Mouse (Mus musculus) neural tube, embryonic 15.5 days (tissue): ENCODE results near the gene Fnip2. TPM values are rescaled to one million over a fixed set of nuclear protein-coding genes. Genes with fewer than 3 reads are reported as not detected.
"Not testable (repeated sequence)": the region's sequence is repeated elsewhere in the genome, so short reads cannot be mapped to it uniquely, and the experiment has no call there.

ENCODE experiments used
- ATAC-seq: fragments of 200-750 bp; cut with Nextera tagmentation; 2 replicates; pipeline ENCODE4 v1.8.0; 2017; ENCODE audit warnings: mild to moderate bottlenecking, moderate TSS enrichment, moderate library complexity; ENCODE audit not compliant: low FRiP score
- H3K27ac ChIP-seq: fragments of 300-500 bp; sonication (generic); replicated peaks from 2 replicates; pipeline ENCODE4 v1.5.1; 2015; ENCODE audit warnings: mild to moderate bottlenecking, inconsistent platforms
- H3K27me3 ChIP-seq: fragments of 300-500 bp; sonication (generic); replicated peaks from 2 replicates; pipeline ENCODE4 v1.6.1; 2015; ENCODE audit warnings: inconsistent platforms
- H3K36me3 ChIP-seq: fragments of 300-500 bp; sonication (generic); 2 replicates; pipeline ENCODE4 v1.6.1; 2015; ENCODE audit warnings: inconsistent platforms
- H3K4me1 ChIP-seq: fragments of 300-500 bp; sonication (generic); 2 replicates; pipeline ENCODE4 v1.6.1; 2015; ENCODE audit warnings: inconsistent platforms
- H3K4me2 ChIP-seq: fragments of 300-500 bp; sonication (generic); 2 replicates; pipeline ENCODE4 v1.6.1; 2015; ENCODE audit warnings: inconsistent platforms, mild to moderate bottlenecking, moderate library complexity
- H3K4me3 ChIP-seq: fragments of 300-500 bp; sonication (generic); replicated peaks from 2 replicates; pipeline ENCODE4 v1.5.1; 2015; ENCODE audit warnings: mild to moderate bottlenecking, inconsistent platforms
- H3K9ac ChIP-seq: fragments of 300-500 bp; sonication (generic); replicated peaks from 2 replicates; pipeline ENCODE4 v1.6.1; 2015; ENCODE audit warnings: mild to moderate bottlenecking, inconsistent platforms
- H3K9me3 ChIP-seq: fragments of 300-500 bp; sonication (generic); replicated peaks from 2 replicates; pipeline ENCODE4 v1.6.1; 2016; ENCODE audit warnings: inconsistent platforms
- WGBS: fragments of 180-500 bp; shearing (Covaris S2); methylation state at CpG from one replicate; pipeline ENCODE4 v1.1.7; 2015; ENCODE audit warnings: mixed read lengths; 5-methylcytosine and 5-hydroxymethylcytosine counted together
- polyA plus RNA-seq: library from polyadenylated mRNA; unstranded; fragments of >200 nt; fragmentation: Nextera tagmentation; extraction: Ambion mirVana; gene quantifications from 2 replicates; pipeline ENCODE4 v1.2.1, GENCODE M21; 2015

Gene Fnip2
- polyA plus RNA-seq, 1 experiment from 2014 or later: 7.3 TPM

- H3K4me1 ChIP-seq: no peaks in the 10 kb centered on the region
- H3K4me2 ChIP-seq: no peak overlapping the region
- H3K27me3 ChIP-seq: no peaks in the 10 kb centered on the region
- no peaks in the 10 kb centered on the region for H3K9me3 ChIP-seq
- no peaks in the 10 kb centered on the region for H3K36me3 ChIP-seq
- WGBS: 29% methylated on average over 14 of the region's 14 CpGs
- no peak overlapping the region; the same call in 1 of the 2 replicates for H3K27ac ChIP-seq
- peak; percentile 45; the same call in 1 of the 2 replicates for ATAC-seq
- no peak overlapping the region for H3K9ac ChIP-seq
- no peak overlapping the region for H3K4me3 ChIP-seq
Measured at GRCm38 (mm10) chr3:79452696-79453263, 114.8 kb downstream of the Fnip2 start.

DNA sequence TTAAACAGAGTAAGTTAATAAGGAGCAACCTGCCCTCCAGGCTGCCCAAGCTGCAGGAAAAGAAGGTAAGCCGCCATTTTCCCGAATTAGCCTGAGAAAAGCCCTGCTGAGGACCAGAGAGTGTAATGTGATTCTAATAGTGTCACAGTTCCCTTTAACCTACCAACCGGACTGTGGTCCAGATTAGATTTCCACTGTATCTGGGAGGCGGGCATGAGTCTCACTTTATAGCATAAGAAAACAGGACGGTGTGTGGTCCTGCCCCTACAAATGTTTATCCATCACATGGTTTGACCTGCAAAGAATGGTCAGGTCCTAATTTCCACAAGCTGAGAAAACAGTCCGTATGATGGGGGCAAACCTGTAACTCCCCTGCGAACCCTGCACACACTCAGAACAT, 118.2 kb downstream of the Fnip2 start:
- H3K4me1 ChIP-seq: no peaks in the 10 kb centered on the region
- ATAC-seq: no peak
- 88% methylated on average over 7 of the region's 7 CpGs for WGBS

GRCm38 (mm10) chr3:79448421-79448820, 119.2 kb downstream of the Fnip2 start:
- H3K9me3 ChIP-seq: no peaks in the 10 kb centered on the region
- H3K4me1 ChIP-seq: no peaks in the 10 kb centered on the region
- no peaks in the 10 kb centered on the region for H3K36me3 ChIP-seq
- H3K9ac ChIP-seq: no peak overlapping the region
- ATAC-seq: no peak
- H3K27me3 ChIP-seq: no peaks in the 10 kb centered on the region
- H3K4me2 ChIP-seq: no peak overlapping the region
- no peak overlapping the region for H3K4me3 ChIP-seq
- 89% methylated on average over 5 of the region's 5 CpGs for WGBS
- no peak overlapping the region for H3K27ac ChIP-seq

More for the DNA sequence above, 118.2 kb downstream of the Fnip2 start:
- no peak overlapping the region for H3K27ac ChIP-seq
- no peaks in the 10 kb centered on the region for H3K27me3 ChIP-seq
- no peak overlapping the region for H3K9ac ChIP-seq
- H3K36me3 ChIP-seq: no peaks in the 10 kb centered on the region
- H3K4me3 ChIP-seq: no peak overlapping the region
- H3K9me3 ChIP-seq: no peaks in the 10 kb centered on the region
- H3K4me2 ChIP-seq: no peak overlapping the region

GRCm38 (mm10) chr3:79446648-79447047, 120.9 kb downstream of the Fnip2 start:
- WGBS: 85% methylated on average over 3 of the region's 3 CpGs
- not testable (repeated sequence) for H3K27ac ChIP-seq, ATAC-seq, H3K4me2 ChIP-seq, H3K4me3 ChIP-seq, H3K9me3 ChIP-seq, H3K4me1 ChIP-seq, H3K9ac ChIP-seq, H3K27me3 ChIP-seq, H3K36me3 ChIP-seq

DNA sequence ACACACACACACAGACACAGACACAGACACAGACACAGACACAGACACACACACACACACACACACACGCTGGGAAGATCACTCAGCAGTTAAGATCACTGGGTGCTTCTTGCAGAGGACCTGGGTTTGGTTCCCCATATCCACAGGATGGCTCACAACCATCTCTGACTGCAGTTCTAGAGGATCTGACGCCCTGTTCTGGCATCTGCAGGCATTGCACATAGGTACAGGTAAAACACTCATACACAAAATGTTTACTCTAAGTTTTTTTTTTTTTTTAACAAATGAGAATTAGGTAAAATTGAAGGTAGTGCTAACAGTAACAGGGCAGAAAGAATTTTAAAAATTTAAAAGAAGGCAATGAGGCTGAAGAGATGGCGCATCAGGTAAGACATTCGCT, 121.5 kb downstream of the Fnip2 start:
- no peaks in the 10 kb centered on the region for H3K36me3 ChIP-seq
- H3K27ac ChIP-seq: no peak overlapping the region
- H3K9ac ChIP-seq: no peak overlapping the region
- no peak for ATAC-seq
- WGBS: 92% methylated on average over 4 of the region's 4 CpGs
- no peak overlapping the region for H3K4me2 ChIP-seq
- H3K27me3 ChIP-seq: no peaks in the 10 kb centered on the region
- H3K4me1 ChIP-seq: peaks cover 2% of the 10 kb centered on the region
- H3K4me3 ChIP-seq: no peak overlapping the region
- H3K9me3 ChIP-seq: no peaks in the 10 kb centered on the region

DNA sequence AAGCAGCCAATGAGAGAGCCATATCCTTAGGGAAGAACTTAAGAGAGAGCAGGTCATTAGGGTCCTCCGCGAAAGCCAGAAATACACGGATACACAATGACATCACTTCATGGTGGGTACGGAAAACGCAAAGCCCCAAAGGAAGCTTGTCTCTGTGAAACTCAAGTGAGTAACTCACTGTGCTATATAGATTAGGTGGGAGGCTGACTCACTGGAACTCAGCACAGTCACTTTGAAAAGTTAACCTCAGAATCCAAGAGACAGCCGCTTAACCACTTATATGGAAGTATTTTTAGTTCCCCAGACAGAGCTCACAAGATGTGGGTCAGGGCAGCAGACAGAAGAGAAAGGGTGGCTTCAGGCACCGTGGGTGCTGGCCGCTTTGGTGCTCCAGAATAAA, 122.6 kb downstream of the Fnip2 start:
- H3K27ac ChIP-seq: no peak overlapping the region
- 84% methylated on average over 8 of the region's 8 CpGs for whole genome bisulfite sequencing
- H3K9me3 ChIP-seq: no peaks in the 10 kb centered on the region
- H3K27me3 ChIP-seq: no peaks in the 10 kb centered on the region
- H3K9ac ChIP-seq: no peak overlapping the region
- H3K4me2 ChIP-seq: no peak overlapping the region
- no peaks in the 10 kb centered on the region for H3K36me3 ChIP-seq
- H3K4me1 ChIP-seq: peaks cover 5% of the 10 kb centered on the region
- no peak for ATAC-seq
- no peak overlapping the region for H3K4me3 ChIP-seq

- no peaks in the 10 kb centered on the region for H3K9me3 ChIP-seq
- WGBS: 74% methylated on average over 4 of the region's 4 CpGs
- H3K4me2 ChIP-seq: no peak overlapping the region
- H3K9ac ChIP-seq: no peak overlapping the region
- H3K4me3 ChIP-seq: no peak overlapping the region
- ATAC-seq: no peak
- peaks cover 5% of the 10 kb centered on the region for H3K4me1 ChIP-seq
- H3K27ac ChIP-seq: no peak overlapping the region
- H3K36me3 ChIP-seq: no peaks in the 10 kb centered on the region
- H3K27me3 ChIP-seq: no peaks in the 10 kb centered on the region
Measured at GRCm38 (mm10) chr3:79443850-79444249, 123.7 kb downstream of the Fnip2 start.

DNA sequence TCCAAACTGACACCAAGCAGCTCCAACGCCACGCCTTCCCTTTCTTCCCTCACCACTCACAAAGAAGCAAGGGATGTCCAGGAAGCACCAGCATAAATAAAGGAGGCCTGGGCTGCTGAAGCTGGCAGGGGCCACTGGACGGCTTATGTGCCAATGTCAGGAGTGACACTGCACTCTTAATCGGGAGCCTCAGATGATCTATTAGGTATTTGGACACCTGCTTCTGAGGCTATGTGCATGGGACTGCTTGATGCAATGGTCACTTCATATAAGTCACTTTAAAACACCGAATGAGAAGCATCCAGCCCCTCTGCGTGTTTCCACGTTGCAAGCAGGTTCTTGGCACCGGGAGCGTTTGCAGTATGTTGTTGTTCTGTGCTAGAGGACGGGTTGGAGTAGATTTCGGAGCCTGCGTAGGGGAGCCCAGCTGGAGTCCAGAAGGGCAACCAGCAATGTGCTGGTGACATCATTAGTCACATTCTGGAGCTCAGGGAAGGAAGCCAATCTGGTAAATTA, 126.6 kb downstream of the Fnip2 start:
- H3K36me3 ChIP-seq: no peaks in the 10 kb centered on the region
- no peak overlapping the region for H3K4me3 ChIP-seq
- no peak overlapping the region for H3K27ac ChIP-seq
- peaks cover 5% of the 10 kb centered on the region for H3K4me1 ChIP-seq
- H3K4me2 ChIP-seq: peak overlapping the region; percentile 15; the same call in 1 of the 2 replicates
- WGBS: 45% methylated on average over 12 of the region's 12 CpGs
- no peaks in the 10 kb centered on the region for H3K27me3 ChIP-seq
- H3K9ac ChIP-seq: 0 out of 2 replicates have a peak overlapping the region, but pooled peaks have one; percentile 7
- no peaks in the 10 kb centered on the region for H3K9me3 ChIP-seq
- ATAC-seq: peak; percentile 69; the same call in 1 of the 2 replicates

GRCm38 (mm10) chr3:79438276-79438675, 129.3 kb downstream of the Fnip2 start:
- Histone ChIP-seq H3K4me1 (peaks cover 5% of the 10 kb centered on the region), H3K9ac (no peak overlapping the region), H3K27me3 (no peaks in the 10 kb centered on the region), H3K27ac (no peak overlapping the region), H3K36me3 (no peaks in the 10 kb centered on the region), H3K4me3 (no peak overlapping the region), H3K9me3 (no peaks in the 10 kb centered on the region), H3K4me2 (no peak overlapping the region)
- 98% methylated on average over 3 of the region's 3 CpGs for WGBS
- no peak for ATAC-seq

GRCm38 (mm10) chr3:79436186-79436585, 131.4 kb downstream of the Fnip2 start:
- H3K9ac ChIP-seq: no peak overlapping the region
- no peaks in the 10 kb centered on the region for H3K36me3 ChIP-seq
- H3K9me3 ChIP-seq: no peaks in the 10 kb centered on the region
- ATAC-seq: no peak
- peaks cover 4% of the 10 kb centered on the region for H3K4me1 ChIP-seq
- H3K27ac ChIP-seq: no peak overlapping the region
- H3K4me3 ChIP-seq: no peak overlapping the region
- H3K27me3 ChIP-seq: no peaks in the 10 kb centered on the region
- WGBS: 86% methylated on average over 7 of the region's 7 CpGs
- H3K4me2 ChIP-seq: no peak overlapping the region

DNA sequence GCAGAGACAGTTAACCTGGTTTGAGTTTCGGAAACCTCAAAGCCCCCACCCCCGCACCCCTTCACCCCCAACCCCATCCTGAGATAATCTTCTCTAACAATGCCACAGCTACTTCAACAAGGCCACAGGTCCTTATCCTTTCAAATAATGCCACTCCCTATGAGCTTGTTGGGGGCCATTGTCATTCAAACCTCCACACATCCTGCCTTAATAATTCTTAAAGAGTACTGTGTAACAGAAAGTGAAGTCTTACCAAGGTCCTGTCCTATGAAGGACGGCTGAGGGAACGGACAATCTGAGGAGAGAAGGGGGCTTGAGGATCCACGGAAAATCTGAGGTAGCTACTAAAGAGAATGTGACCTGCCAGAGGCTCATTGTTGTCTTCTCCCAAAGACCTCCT, 132.6 kb downstream of the Fnip2 start:
- no peak overlapping the region for H3K4me3 ChIP-seq
- H3K27ac ChIP-seq: no peak overlapping the region
- H3K9ac ChIP-seq: no peak overlapping the region
- H3K4me1 ChIP-seq: no peaks in the 10 kb centered on the region
- 62% methylated on average over 5 of the region's 5 CpGs for WGBS
- no peak for ATAC-seq
- no peaks in the 10 kb centered on the region for H3K27me3 ChIP-seq
- no peaks in the 10 kb centered on the region for H3K36me3 ChIP-seq
- no peaks in the 10 kb centered on the region for H3K9me3 ChIP-seq
- no peak overlapping the region for H3K4me2 ChIP-seq

GRCm38 (mm10) chr3:79434436-79434835, 133.2 kb downstream of the Fnip2 start:
- H3K9ac ChIP-seq: no peak overlapping the region
- H3K4me3 ChIP-seq: no peak overlapping the region
- H3K27ac ChIP-seq: no peak overlapping the region
- ATAC-seq: no peak
- H3K4me1 ChIP-seq: no peaks in the 10 kb centered on the region
- 88% methylated on average over 9 of the region's 9 CpGs for WGBS
- no peaks in the 10 kb centered on the region for H3K36me3 ChIP-seq
- H3K9me3 ChIP-seq: no peaks in the 10 kb centered on the region
- no peaks in the 10 kb centered on the region for H3K27me3 ChIP-seq
- no peak overlapping the region for H3K4me2 ChIP-seq
